Mouse (Mus musculus) adrenal gland, adult 8-10 months (tissue): Measurements from ENCODE around the gene Fndc3b. TPM values are rescaled to one million over a fixed set of nuclear protein-coding genes. Genes with fewer than 3 reads are reported as not detected.
A peak's percentile ranks its signal among the peaks of the same experiment; 100 is the strongest.

ENCODE experiments used
- DNase-seq: peaks from one replicate; pipeline ENCODE4 v3.0.0; 2022
- total RNA-seq, 4 experiments: library from RNA; stranded (reverse); gene quantifications; 2 replicates each; pipeline ENCODE4 v1.2.4; 2022

The Fndc3b gene
- total RNA-seq = 100 to 1,000 TPM in 3 of 4 experiments, 10 to 100 TPM in 1; 97.2 to 128 (median 115) TPM

- DNase-seq = peak; percentile 90
These were observed at the start of gene Fndc3b for GRCm38 (mm10) chr3:27710648-27711428. Fndc3b (minus strand) TSS chr3:27711307.

GRCm38 (mm10) chr3:27760278-27760677 lies 49.2 kb upstream of the Fndc3b start:
- DNase-seq = no peak

- no peak for DNase-seq
These were observed 47.9 kb upstream of the Fndc3b start for GRCm38 (mm10) chr3:27758976-27759375.

GRCm38 (mm10) chr3:27751657-27752056 lies 40.5 kb upstream of the Fndc3b start:
- peak; percentile 47 for DNase-seq

- DNase-seq = no peak
These were observed 40.0 kb upstream of the Fndc3b start for GRCm38 (mm10) chr3:27751156-27751555.

- no peak for DNase-seq
These were observed 34.5 kb upstream of the Fndc3b start for GRCm38 (mm10) chr3:27745651-27746050.

GRCm38 (mm10) chr3:27744754-27745153 lies 33.6 kb upstream of the Fndc3b start:
- no peak for DNase-seq

GRCm38 (mm10) chr3:27743271-27744145 lies 32.4 kb upstream of the Fndc3b start:
- DNase-seq = no peak

- no peak for DNase-seq
These were observed 31.0 kb upstream of the Fndc3b start for GRCm38 (mm10) chr3:27742124-27742523.

GRCm38 (mm10) chr3:27740136-27740535 lies 29.0 kb upstream of the Fndc3b start:
- DNase-seq = no peak

- DNase-seq = no peak
These were observed 25.1 kb upstream of the Fndc3b start for GRCm38 (mm10) chr3:27736180-27736579.

- DNase-seq = no peak
These were observed 24.0 kb upstream of the Fndc3b start for GRCm38 (mm10) chr3:27735113-27735512.

GRCm38 (mm10) chr3:27728798-27729782 lies 18.0 kb upstream of the Fndc3b start:
- DNase-seq = no peak

GRCm38 (mm10) chr3:27728176-27728575 lies 17.1 kb upstream of the Fndc3b start:
- no peak for DNase-seq

- no peak for DNase-seq
These were observed 14.6 kb upstream of the Fndc3b start for GRCm38 (mm10) chr3:27725752-27726151.

GRCm38 (mm10) chr3:27724208-27724607 lies 13.1 kb upstream of the Fndc3b start:
- no peak for DNase-seq

GRCm38 (mm10) chr3:27718829-27719365 lies 7.8 kb upstream of the Fndc3b start:
- DNase-seq = no peak

GRCm38 (mm10) chr3:27713971-27714370 lies 2.9 kb upstream of the Fndc3b start:
- no peak for DNase-seq

GRCm38 (mm10) chr3:27712421-27712820 lies 1.3 kb upstream of the Fndc3b start:
- DNase-seq = no peak

GRCm38 (mm10) chr3:27709906-27710647 lies 1.0 kb downstream of the Fndc3b start:
- peak; percentile 73 for DNase-seq
